Mouse (Mus musculus) limb, embryonic 13.5 days (tissue): ENCODE measurements at regions not wholly inside any gene's neighbourhood (a gene's known extent, or its start where the extent isn't known, plus 50 kb on each side); places are given as distances from the start of the nearest gene placed in this dataset.

Experiments used
- ATAC-seq: fragments of 200-750 bp; cut with Nextera tagmentation; 2 replicates; pipeline ENCODE4 v1.8.0; 2017; ENCODE audit warnings: low read depth, moderate number of reproducible peaks, moderate TSS enrichment; ENCODE audit not compliant: low FRiP score
- H3K27ac ChIP-seq: fragments of 300-500 bp; sonication (generic); 2 replicates; pipeline ENCODE4 v1.5.1; 2015; ENCODE audit warnings: inconsistent platforms, mild to moderate bottlenecking, moderate library complexity
- H3K27me3 ChIP-seq: fragments of 300-500 bp; sonication (generic); 2 replicates; pipeline ENCODE4 v1.6.1; 2015; ENCODE audit warnings: mild to moderate bottlenecking, inconsistent platforms
- H3K36me3 ChIP-seq: fragments of 300-500 bp; sonication (generic); 2 replicates; pipeline ENCODE4 v1.6.1; 2015; ENCODE audit warnings: inconsistent platforms, mild to moderate bottlenecking, moderate library complexity
- H3K4me1 ChIP-seq: fragments of 300-500 bp; sonication (generic); 2 replicates; pipeline ENCODE4 v1.6.1; 2015; ENCODE audit warnings: inconsistent platforms
- H3K4me2 ChIP-seq: fragments of 300-500 bp; sonication (generic); replicated peaks from 2 replicates; pipeline ENCODE4 v1.6.1; 2015; ENCODE audit warnings: inconsistent platforms, mild to moderate bottlenecking, moderate library complexity
- H3K4me3 ChIP-seq: fragments of 300-500 bp; sonication (generic); 2 replicates; pipeline ENCODE4 v1.5.1; 2015; ENCODE audit warnings: moderate library complexity, mild to moderate bottlenecking, inconsistent platforms
- H3K9ac ChIP-seq: fragments of 300-500 bp; sonication (generic); 2 replicates; pipeline ENCODE4 v1.6.1; 2015; ENCODE audit warnings: mild to moderate bottlenecking, inconsistent platforms
- H3K9me3 ChIP-seq: fragments of 300-500 bp; sonication (generic); 2 replicates; pipeline ENCODE4 v1.6.1; 2016; ENCODE audit warnings: inconsistent platforms
- WGBS: fragments of 180-500 bp; shearing (Covaris S2); methylation state at CpG from one replicate; pipeline ENCODE4 v1.1.7; 2015; 5-methylcytosine and 5-hydroxymethylcytosine counted together

DNA sequence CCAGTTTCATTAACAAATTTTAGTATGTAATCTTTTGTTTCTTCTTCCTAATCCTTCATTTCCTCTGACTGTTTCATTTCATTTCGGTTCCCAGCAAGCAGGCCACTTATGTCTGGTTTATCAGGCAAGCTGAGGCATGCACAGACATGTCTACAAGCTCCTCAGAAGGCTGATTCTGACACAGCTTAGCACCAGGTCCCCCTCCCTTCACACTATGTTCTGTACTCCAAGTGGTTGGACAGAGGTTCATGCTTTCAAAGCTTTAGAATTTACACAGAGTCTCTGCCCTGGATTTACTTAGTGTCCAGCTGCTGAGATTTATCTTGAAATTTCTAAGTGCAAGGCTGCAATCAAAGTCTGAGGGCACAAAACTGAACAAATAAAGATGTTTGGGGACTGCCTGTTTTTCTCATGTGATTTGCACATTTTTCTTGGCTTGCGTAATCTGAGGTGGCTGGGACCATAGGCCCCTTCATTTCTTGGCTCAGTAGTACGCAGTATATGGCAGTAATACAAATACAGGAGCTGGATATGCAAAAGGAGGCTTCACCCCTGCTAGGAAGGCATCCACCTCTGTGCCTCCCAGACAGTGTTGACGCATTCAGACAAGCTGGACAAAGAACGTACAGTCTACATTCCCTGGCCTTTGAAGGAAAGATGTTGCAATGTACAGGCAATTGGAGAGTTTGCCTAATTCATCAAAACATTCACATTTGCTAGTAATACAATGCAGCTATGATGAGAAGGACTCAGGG lies 222.7 kb upstream of the Pappa start:
- Histone ChIP-seq H3K27ac (no peak overlapping the region), H3K4me2 (no peak overlapping the region), H3K9ac (no peak overlapping the region), H3K27me3 (no peaks in the 10 kb centered on the region), H3K4me1 (no peaks in the 10 kb centered on the region), H3K36me3 (no peaks in the 10 kb centered on the region), H3K9me3 (no peaks in the 10 kb centered on the region), H3K4me3 (no peak overlapping the region)
- ATAC-seq = no peak; the same call in 1 of the 2 replicates
- WGBS = 76% methylated on average over 5 of the region's 5 CpGs

DNA sequence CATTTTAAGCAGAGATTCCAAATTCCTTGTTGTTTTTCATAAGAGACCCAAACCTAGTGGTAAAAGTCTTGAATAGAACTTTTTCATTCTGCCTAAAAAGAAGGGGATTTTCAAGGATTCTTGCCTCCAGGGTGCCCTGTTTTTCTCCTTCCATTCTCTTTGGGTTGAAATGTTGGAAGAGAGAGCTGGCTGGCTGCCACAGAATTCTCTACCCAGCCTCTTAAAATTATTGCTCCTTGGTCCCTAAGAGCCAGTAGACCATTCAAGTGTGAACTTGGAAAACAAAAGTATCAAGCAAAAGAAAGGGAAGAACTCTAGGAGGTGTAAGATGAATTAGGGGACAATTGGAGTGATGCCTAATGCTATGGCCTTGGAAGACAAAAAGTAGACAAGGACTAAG lies 200.2 kb upstream of the Pappa start:
- Histone ChIP-seq H3K4me1 (peaks cover 4% of the 10 kb centered on the region; the same call in 1 of the 2 replicates), H3K27me3 (no peaks in the 10 kb centered on the region), H3K4me3 (no peak overlapping the region), H3K36me3 (no peaks in the 10 kb centered on the region), H3K9me3 (no peaks in the 10 kb centered on the region), H3K27ac (no peak overlapping the region), H3K4me2 (no peak overlapping the region), H3K9ac (no peak overlapping the region)
- ATAC-seq = no peak

DNA sequence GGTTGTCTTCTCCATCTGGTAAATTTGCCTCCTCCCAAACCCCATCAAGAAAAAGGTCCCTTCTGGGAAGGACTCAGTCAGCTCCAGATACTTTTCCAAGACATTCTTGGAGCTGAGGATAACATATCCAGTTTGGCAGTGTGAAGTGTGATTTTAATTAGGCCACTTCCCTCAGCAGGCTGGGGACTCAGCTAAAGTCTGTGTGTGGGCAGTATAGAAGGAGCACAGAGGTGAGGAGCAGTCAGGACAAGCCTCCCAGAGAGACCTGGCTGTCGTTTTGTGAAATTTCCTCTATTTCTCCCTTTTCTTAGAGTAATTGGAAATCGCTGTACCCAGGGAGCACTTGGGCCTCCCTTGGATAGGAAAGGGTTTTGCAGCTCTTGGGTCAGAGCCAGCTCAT lies 195.4 kb upstream of the Pappa start:
- peaks cover 5% of the 10 kb centered on the region; the same call in 1 of the 2 replicates for H3K4me1 ChIP-seq
- WGBS = 37% methylated on average over 2 of the region's 2 CpGs
- no peak overlapping the region for H3K4me2 ChIP-seq
- no peak overlapping the region for H3K4me3 ChIP-seq
- H3K36me3 ChIP-seq = no peaks in the 10 kb centered on the region
- no peak overlapping the region for H3K27ac ChIP-seq
- H3K27me3 ChIP-seq = no peaks in the 10 kb centered on the region
- ATAC-seq = peak; percentile 66
- H3K9me3 ChIP-seq = no peaks in the 10 kb centered on the region
- no peak overlapping the region for H3K9ac ChIP-seq

DNA sequence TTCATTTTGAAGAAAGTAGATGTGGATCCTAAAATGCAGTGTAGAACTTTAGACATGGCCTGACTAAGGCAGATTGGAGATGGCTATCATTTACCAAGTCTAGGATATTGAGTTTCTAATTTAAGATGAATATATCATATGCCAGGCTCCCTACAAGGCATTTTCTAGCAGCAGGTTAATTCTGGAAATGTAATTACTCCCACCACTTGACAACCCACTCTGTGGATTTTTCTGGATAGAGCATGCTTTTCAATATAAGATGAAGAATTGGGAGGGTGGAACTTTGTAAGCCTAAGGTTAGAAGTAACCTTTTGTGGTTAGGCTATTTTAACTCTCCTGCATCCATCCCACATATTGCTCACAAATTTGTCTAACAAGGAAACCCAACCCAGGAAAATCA lies 178.4 kb upstream of the Pappa start:
- Histone ChIP-seq H3K4me1 (no peaks in the 10 kb centered on the region), H3K9me3 (no peaks in the 10 kb centered on the region), H3K27me3 (no peaks in the 10 kb centered on the region), H3K9ac (no peak overlapping the region), H3K4me3 (no peak overlapping the region), H3K27ac (no peak overlapping the region), H3K36me3 (no peaks in the 10 kb centered on the region), H3K4me2 (no peak overlapping the region)
- ATAC-seq = no peak

DNA sequence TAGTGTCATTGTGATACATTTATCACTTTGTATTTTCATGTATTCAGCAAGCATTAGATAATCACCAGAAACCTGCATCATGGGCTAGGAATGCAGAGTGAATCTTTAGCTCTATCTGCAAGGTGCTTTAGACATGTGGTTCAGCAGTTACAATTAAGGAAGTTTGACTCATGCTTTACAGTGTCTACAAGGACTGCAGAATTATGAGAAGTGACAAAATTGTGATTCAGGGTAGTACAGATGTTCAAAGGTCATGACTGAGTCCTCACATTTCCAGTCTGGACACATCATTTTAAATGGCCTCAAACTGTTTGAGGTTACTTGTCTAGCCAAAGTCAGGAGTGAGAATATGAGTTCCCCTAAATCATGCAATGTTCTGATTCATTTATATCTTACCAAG lies 171.3 kb upstream of the Pappa start:
- Histone ChIP-seq H3K27me3 (no peaks in the 10 kb centered on the region), H3K4me1 (no peaks in the 10 kb centered on the region), H3K4me3 (no peak overlapping the region), H3K36me3 (no peaks in the 10 kb centered on the region), H3K4me2 (no peak overlapping the region), H3K9me3 (no peaks in the 10 kb centered on the region), H3K9ac (no peak overlapping the region), H3K27ac (no peak overlapping the region)
- ATAC-seq = no peak

DNA sequence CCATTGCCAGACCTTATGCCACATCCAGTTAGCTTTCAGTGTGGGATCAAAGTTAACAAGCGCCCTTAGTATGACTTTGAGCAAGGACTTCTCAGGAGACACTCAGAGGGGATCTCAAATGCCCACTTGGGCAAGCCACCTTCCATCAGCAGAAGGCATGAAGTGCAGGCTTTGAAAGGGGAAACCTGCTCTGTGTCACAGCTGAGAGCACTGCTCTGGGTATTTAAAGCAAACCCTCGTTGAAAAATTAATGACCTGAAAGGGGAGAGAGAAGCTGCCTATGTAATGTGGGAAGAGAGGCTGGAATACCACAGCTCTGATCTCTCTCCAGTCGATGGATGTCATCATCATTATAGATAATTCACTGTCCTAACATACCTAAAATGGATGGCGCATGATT lies 165.1 kb upstream of the Pappa start:
- Histone ChIP-seq H3K27me3 (no peaks in the 10 kb centered on the region), H3K4me2 (no peak overlapping the region), H3K4me3 (no peak overlapping the region), H3K9me3 (no peaks in the 10 kb centered on the region), H3K4me1 (no peaks in the 10 kb centered on the region), H3K9ac (no peak overlapping the region), H3K36me3 (no peaks in the 10 kb centered on the region), H3K27ac (no peak overlapping the region)
- WGBS = 74% methylated on average over 4 of the region's 4 CpGs
- no peak for ATAC-seq

DNA sequence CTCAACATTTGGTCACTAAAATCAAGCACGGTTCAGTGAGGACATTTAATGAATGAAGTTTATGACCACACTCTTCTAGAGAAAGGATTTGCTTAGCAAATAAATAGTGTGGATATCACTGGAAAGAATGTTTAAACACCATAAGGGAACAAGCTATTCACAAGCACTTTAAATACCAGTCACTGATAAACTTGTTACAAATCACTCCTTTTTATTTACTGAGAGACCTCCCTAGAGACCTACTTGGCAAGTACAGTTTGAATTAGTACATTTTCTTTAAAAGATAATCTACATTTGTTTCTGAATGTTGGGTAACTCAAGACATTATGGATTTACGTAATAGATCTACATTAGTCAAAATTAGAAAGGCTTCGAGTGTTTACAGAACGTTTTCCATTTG lies 162.2 kb upstream of the Pappa start:
- ATAC-seq = no peak
- no peak overlapping the region for H3K4me3 ChIP-seq
- 73% methylated on average over 4 of the region's 4 CpGs for WGBS
- H3K9ac ChIP-seq = no peak overlapping the region
- no peaks in the 10 kb centered on the region for H3K4me1 ChIP-seq
- H3K9me3 ChIP-seq = no peaks in the 10 kb centered on the region
- H3K36me3 ChIP-seq = no peaks in the 10 kb centered on the region
- no peaks in the 10 kb centered on the region for H3K27me3 ChIP-seq
- H3K27ac ChIP-seq = no peak overlapping the region
- H3K4me2 ChIP-seq = no peak overlapping the region
